Mouse (Mus musculus) heart, embryonic 11.5 days (tissue): ENCODE measurements around the gene Pcdh19. TPM values are rescaled to one million over a fixed set of nuclear protein-coding genes. Genes with fewer than 3 reads are reported as not detected.

Source experiments
- ATAC-seq: fragments of 200-750 bp; cut with Nextera tagmentation; replicated peaks from 2 replicates; pipeline ENCODE4 v1.8.0; 2017; ENCODE audit warnings: moderate library complexity; ENCODE audit not compliant: insufficient number of reproducible peaks, low FRiP score, low TSS enrichment
- H3K27ac ChIP-seq: fragments of 300-500 bp; sonication (generic); 2 replicates; pipeline ENCODE4 v1.5.1; 2014; ENCODE audit warnings: mild to moderate bottlenecking, low read depth, low read length
- H3K27me3 ChIP-seq: fragments of 300-500 bp; sonication (generic); 2 replicates; pipeline ENCODE4 v1.6.1; 2014; ENCODE audit warnings: mild to moderate bottlenecking, low read length, mixed read lengths; ENCODE audit not compliant: control insufficient read depth, insufficient read depth
- H3K36me3 ChIP-seq: fragments of 300-500 bp; sonication (generic); 2 replicates; pipeline ENCODE4 v1.6.1; 2014; ENCODE audit warnings: mild to moderate bottlenecking, low read length, moderate library complexity, mixed read lengths; ENCODE audit not compliant: control insufficient read depth, insufficient read depth
- H3K4me1 ChIP-seq: fragments of 300-500 bp; sonication (generic); 2 replicates; pipeline ENCODE4 v1.6.1; 2014; ENCODE audit warnings: low read length; ENCODE audit not compliant: control insufficient read depth, insufficient read depth
- H3K4me2 ChIP-seq: fragments of 300-500 bp; sonication (generic); 2 replicates; pipeline ENCODE4 v1.6.1; 2014; ENCODE audit warnings: mild to moderate bottlenecking, moderate library complexity
- H3K4me3 ChIP-seq: fragments of 300-500 bp; sonication (generic); 2 replicates; pipeline ENCODE4 v1.5.1; 2014; ENCODE audit warnings: low read depth, low read length
- H3K9ac ChIP-seq: fragments of 300-500 bp; sonication (generic); 2 replicates; pipeline ENCODE4 v1.6.1; 2014; ENCODE audit warnings: mild to moderate bottlenecking, low read depth, low read length, moderate library complexity
- H3K9me3 ChIP-seq: fragments of 300-500 bp; sonication (generic); replicated peaks from 2 replicates; pipeline ENCODE4 v1.6.1; 2016; ENCODE audit warnings: low read length; ENCODE audit not compliant: control insufficient read depth
- WGBS: fragments of 180-500 bp; shearing (Covaris S2); extraction: QIAGEN DNeasy Blood & Tissue Kit; methylation state at CpG from one replicate; pipeline ENCODE4 v1.1.7; 2014; ENCODE audit not compliant: insufficient replicate concordance; 5-methylcytosine and 5-hydroxymethylcytosine counted together
- polyA plus RNA-seq: library from polyadenylated mRNA; unstranded; fragments of >200 nt; fragmentation: Nextera tagmentation; extraction: Ambion mirVana; gene quantifications from 2 replicates; pipeline ENCODE4 v1.2.1, GENCODE M21; 2014

The Pcdh19 gene
- polyA plus RNA-seq, 1 experiment from 2014 or later = 0.21 TPM

GRCm38 (mm10) chrX:133692392-133692790 is 3.6 kb upstream of the Pcdh19 start:
- peaks cover 12% of the 10 kb centered on the region for H3K27me3 ChIP-seq
- no peak overlapping the region for H3K4me2 ChIP-seq
- H3K27ac ChIP-seq = no peak overlapping the region
- no peak for ATAC-seq
- no peak overlapping the region for H3K4me3 ChIP-seq
- no peak overlapping the region for H3K9ac ChIP-seq
- no peaks in the 10 kb centered on the region for H3K36me3 ChIP-seq
- H3K4me1 ChIP-seq = no peaks in the 10 kb centered on the region
- 29% methylated on average over 2 of the region's 2 CpGs for WGBS
- H3K9me3 ChIP-seq = no peaks in the 10 kb centered on the region

DNA sequence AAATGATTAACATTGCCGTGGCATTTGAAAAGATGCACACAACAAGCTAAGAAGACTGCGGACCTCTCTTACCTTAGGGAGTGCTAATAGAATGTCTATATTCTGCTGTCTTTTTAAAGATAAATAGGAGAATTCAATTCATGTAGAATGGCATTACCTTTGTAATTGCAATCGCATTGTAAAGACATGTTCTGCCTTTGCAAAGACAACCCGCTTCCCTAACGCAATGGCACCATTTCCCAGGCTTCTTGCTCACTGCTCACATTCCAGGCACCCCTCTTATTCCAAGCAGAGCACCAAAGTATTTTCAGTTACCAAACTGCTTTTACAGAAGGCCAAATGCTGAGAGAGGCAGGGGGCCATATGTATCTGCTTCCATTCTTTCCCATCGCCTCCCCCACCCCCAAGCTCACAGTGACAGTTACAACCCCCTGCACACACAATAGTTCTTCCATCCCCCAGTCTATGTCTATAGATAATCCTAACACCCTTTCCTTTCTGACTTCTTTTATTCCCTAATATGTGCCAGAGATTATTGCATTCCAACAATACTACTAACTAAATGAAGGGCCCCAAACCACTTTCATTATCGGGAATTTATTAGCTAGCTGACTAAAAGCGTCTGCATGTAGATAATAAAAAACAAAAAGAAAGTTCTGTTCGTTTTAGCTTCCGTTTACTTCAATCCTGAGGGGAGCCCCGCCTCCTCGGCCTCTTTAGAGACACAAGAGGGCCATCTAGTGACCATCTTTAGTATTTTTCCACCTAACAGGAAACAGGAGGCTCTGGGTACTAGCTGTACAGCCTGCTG is 3.0 kb upstream of the Pcdh19 start:
- no peak for ATAC-seq
- Histone ChIP-seq H3K9ac (no peak overlapping the region), H3K4me2 (peak overlapping the region; percentile 64), H3K36me3 (no peaks in the 10 kb centered on the region), H3K9me3 (no peaks in the 10 kb centered on the region), H3K27me3 (peaks cover 18% of the 10 kb centered on the region), H3K4me1 (no peaks in the 10 kb centered on the region), H3K27ac (no peak overlapping the region), H3K4me3 (peak overlapping the region; percentile 36)
- 10% methylated on average over 12 of the region's 12 CpGs for WGBS

GRCm38 (mm10) chrX:133690822-133691221 is 2.0 kb upstream of the Pcdh19 start:
- H3K27ac ChIP-seq = no peak overlapping the region
- WGBS = 11% methylated on average over 11 of the region's 11 CpGs
- H3K4me3 ChIP-seq = peak overlapping the region; percentile 36
- peak overlapping the region; percentile 64 for H3K4me2 ChIP-seq
- H3K4me1 ChIP-seq = no peaks in the 10 kb centered on the region
- no peak for ATAC-seq
- no peaks in the 10 kb centered on the region for H3K9me3 ChIP-seq
- no peaks in the 10 kb centered on the region for H3K36me3 ChIP-seq
- H3K9ac ChIP-seq = no peak overlapping the region
- H3K27me3 ChIP-seq = peaks cover 27% of the 10 kb centered on the region

DNA sequence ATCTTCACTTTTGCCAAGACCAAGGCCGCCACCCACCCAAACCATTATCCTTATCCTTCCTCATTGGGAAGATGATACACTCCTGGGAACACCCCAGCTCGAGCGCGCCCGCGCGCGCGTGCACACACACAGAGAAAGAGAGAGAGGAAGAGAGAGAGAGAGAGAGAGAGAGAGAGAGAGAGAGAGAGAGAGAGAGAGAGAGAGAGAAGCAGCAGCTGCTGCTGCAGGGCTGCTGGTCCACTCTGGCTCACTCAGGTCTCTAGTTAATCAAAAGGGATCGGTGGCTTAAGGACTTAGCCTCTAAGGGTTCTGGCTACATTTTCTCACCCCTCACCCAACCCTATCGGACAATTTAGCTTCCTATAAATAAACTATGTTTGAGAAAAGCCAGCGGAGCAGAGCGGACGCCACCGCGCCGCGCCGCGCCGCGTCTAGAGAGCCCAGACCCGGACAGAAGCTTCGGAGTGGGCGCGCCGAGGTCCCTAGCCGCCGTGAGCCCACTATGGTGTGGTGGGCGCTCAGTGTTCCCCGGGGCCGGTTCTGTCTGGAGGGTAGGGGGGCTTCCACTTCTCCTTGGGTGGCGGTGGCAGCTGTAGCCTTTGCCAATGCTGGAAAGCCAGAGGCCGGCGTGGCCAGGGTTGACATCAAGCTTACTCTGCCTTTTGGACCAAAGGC is 926 bp upstream of the Pcdh19 start:
- Histone ChIP-seq H3K4me3 (peak overlapping the region; percentile 49), H3K4me1 (no peaks in the 10 kb centered on the region), H3K9me3 (no peaks in the 10 kb centered on the region), H3K9ac (no peak overlapping the region), H3K36me3 (no peaks in the 10 kb centered on the region), H3K27ac (no peak overlapping the region), H3K27me3 (peaks cover 37% of the 10 kb centered on the region), H3K4me2 (peak overlapping the region; percentile 76)
- whole genome bisulfite sequencing = 17% methylated on average over 35 of the region's 35 CpGs
- ATAC-seq = no peak

DNA sequence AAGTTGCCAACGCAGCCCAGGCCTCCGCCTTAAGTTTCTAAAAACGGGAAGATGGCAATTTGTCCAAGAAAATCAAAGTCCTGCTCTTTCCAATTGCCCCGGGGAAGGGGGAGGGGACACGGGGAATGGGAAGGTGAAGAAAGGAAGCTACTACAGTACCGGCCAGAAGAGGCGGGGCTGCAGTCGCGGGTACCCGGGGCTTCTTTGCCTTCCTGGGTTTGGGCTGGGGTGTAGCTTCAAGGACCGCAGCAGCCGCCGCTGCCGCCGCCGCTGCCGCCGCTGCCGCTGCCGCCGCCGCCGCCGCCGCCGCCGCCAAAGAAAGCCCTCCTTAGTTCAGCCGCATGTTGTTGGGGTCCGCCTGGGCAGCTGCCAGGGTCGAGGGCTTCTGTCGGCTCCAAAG is 631 bp downstream of the Pcdh19 start:
- peak overlapping the region; percentile 76 for H3K4me2 ChIP-seq
- peaks cover 40% of the 10 kb centered on the region for H3K27me3 ChIP-seq
- H3K9me3 ChIP-seq = no peaks in the 10 kb centered on the region
- no peak overlapping the region for H3K9ac ChIP-seq
- H3K4me1 ChIP-seq = no peaks in the 10 kb centered on the region
- 19% methylated on average over 26 of the region's 31 CpGs for WGBS
- peak overlapping the region; percentile 49 for H3K4me3 ChIP-seq
- no peaks in the 10 kb centered on the region for H3K36me3 ChIP-seq
- no peak overlapping the region for H3K27ac ChIP-seq
- ATAC-seq = no peak

DNA sequence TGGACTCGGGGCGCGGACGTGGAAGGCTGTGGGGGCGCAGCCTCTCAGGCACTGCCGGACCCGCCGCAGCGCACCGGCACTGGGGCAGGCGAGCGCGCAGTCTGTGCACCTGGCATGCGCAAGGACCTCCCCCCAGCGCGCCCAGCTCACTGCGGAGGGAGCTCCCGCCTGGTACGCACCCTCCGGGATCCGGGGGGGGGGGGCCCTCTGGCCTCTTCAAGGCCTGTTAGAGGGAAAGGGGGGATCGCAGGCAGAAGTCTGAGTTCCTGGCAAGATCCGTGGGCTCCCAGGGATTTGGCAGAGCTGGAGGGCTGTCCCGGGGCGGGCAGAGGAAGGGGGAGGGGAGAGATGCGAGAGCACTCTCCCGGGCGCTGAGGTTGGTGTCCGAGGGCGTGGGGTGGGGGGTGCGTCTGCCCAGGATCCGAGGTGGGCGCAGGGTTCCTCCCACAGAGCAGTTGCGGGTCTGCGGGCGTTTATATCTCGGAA is 1.1 kb downstream of the Pcdh19 start:
- Histone ChIP-seq H3K4me1 (no peaks in the 10 kb centered on the region), H3K27ac (no peak overlapping the region), H3K9ac (no peak overlapping the region), H3K4me2 (peak overlapping the region; percentile 76), H3K27me3 (peaks cover 42% of the 10 kb centered on the region), H3K4me3 (peak overlapping the region; percentile 49), H3K36me3 (no peaks in the 10 kb centered on the region), H3K9me3 (no peaks in the 10 kb centered on the region)
- 22% methylated on average over 34 of the region's 37 CpGs for WGBS
- ATAC-seq = no peak

GRCm38 (mm10) chrX:133686533-133687311 is 2.1 kb downstream of the Pcdh19 start:
- Histone ChIP-seq H3K9ac (no peak overlapping the region), H3K4me3 (peak overlapping the region; percentile 49), H3K36me3 (no peaks in the 10 kb centered on the region), H3K27me3 (peaks cover 44% of the 10 kb centered on the region), H3K27ac (no peak overlapping the region), H3K4me1 (no peaks in the 10 kb centered on the region), H3K9me3 (no peaks in the 10 kb centered on the region), H3K4me2 (peak overlapping the region; percentile 76)
- WGBS = 25% methylated on average over 41 of the region's 55 CpGs
- no peak for ATAC-seq

DNA sequence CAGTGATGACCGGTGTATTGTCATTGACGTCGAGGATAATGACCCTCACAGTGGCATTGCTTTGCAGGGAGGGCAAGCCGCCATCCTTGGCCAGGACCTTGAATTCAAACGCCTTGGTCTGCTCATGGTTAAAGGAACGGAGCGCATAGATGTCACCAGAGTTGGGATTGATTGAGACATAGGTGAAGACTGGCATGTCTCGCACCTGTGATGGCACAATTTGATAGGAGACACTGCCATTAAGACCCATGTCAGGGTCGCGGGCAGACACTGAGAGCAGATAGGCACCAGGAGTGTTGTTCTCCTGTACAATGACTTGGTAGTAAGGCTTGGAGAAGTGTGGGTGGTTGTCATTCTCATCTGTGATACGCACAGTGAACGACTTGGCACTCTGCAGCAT is 3.2 kb downstream of the Pcdh19 start:
- Histone ChIP-seq H3K9me3 (no peaks in the 10 kb centered on the region), H3K9ac (no peak overlapping the region), H3K4me2 (no peak overlapping the region), H3K27me3 (peaks cover 48% of the 10 kb centered on the region), H3K4me3 (no peak overlapping the region), H3K27ac (no peak overlapping the region), H3K36me3 (no peaks in the 10 kb centered on the region), H3K4me1 (no peaks in the 10 kb centered on the region)
- 44% methylated on average over 12 of the region's 12 CpGs for WGBS
- no peak for ATAC-seq
